Mouse (Mus musculus) kidney, embryonic 16.5 days (tissue): ENCODE measurements around the gene Jph3. TPM values are rescaled to one million over a fixed set of nuclear protein-coding genes. Genes with fewer than 3 reads are reported as not detected.
A peak's percentile ranks its signal among the peaks of the same experiment; 100 is the strongest.

Experiments
- ATAC-seq: fragments of 200-750 bp; cut with Nextera tagmentation; 2 replicates; pipeline ENCODE4 v1.8.0; 2017; ENCODE audit warnings: moderate TSS enrichment; ENCODE audit not compliant: low FRiP score, low TSS enrichment
- H3K27ac ChIP-seq: fragments of 300-500 bp; sonication (generic); 2 replicates; pipeline ENCODE4 v1.5.1; 2014; ENCODE audit warnings: low read length
- H3K27me3 ChIP-seq: fragments of 300-500 bp; sonication (generic); 2 replicates; pipeline ENCODE4 v1.6.1; 2014; ENCODE audit warnings: low read length, control low read depth, mixed read lengths; ENCODE audit not compliant: insufficient read depth
- H3K36me3 ChIP-seq: fragments of 300-500 bp; sonication (generic); 2 replicates; pipeline ENCODE4 v1.6.1; 2014; ENCODE audit warnings: low read length, control low read depth, mixed read lengths; ENCODE audit not compliant: insufficient read depth
- H3K4me1 ChIP-seq: fragments of 300-500 bp; sonication (generic); 2 replicates; pipeline ENCODE4 v1.6.1; 2014; ENCODE audit warnings: low read length, control low read depth, mixed read lengths; ENCODE audit not compliant: insufficient read depth
- H3K4me2 ChIP-seq: fragments of 300-500 bp; sonication (generic); replicated peaks from 2 replicates; pipeline ENCODE4 v1.6.1; 2014; ENCODE audit warnings: low read depth, low read length
- H3K4me3 ChIP-seq: fragments of 300-500 bp; sonication (generic); 2 replicates; pipeline ENCODE4 v1.5.1; 2014; ENCODE audit warnings: mild to moderate bottlenecking, low read length
- H3K9ac ChIP-seq: fragments of 300-500 bp; sonication (generic); replicated peaks from 2 replicates; pipeline ENCODE4 v1.6.1; 2014; ENCODE audit warnings: low read length
- H3K9me3 ChIP-seq: fragments of 300-500 bp; sonication (generic); 2 replicates; pipeline ENCODE4 v1.6.1; 2016; ENCODE audit warnings: low read length, control low read depth
- WGBS: fragments of 180-500 bp; shearing (Covaris S2); extraction: QIAGEN DNeasy Blood & Tissue Kit; methylation state at CpG from one replicate; pipeline ENCODE4 v1.1.7; 2014; 5-methylcytosine and 5-hydroxymethylcytosine counted together
- polyA plus RNA-seq: library from polyadenylated mRNA; unstranded; fragments of >200 nt; fragmentation: Nextera tagmentation; extraction: Ambion mirVana; gene quantifications from 2 replicates; pipeline ENCODE4 v1.2.1, GENCODE M21; 2015

Gene Jph3
- polyA plus RNA-seq, 1 experiment from 2014 or later = 0.65 TPM

DNA sequence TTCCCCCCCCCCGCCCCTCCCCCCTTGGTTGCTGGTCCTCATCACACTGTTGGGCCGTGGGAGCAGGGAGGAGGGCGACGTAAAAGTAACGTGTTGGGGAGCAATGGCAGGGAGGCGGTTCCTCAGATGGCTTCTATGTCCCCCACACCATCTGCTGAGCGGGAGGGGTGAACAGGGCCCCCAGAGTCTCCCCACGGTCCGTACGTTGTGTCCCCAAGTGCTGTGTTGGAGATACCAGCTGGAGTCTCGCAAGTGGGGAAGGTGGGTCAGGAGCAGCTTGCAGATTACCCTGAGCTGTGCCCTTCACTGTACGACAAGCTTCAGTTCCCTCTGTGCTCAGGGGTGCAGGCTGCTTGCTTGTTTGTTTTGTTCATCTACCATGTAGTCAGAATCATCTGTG is 5.6 kb upstream of the Jph3 start:
- WGBS = 67% methylated on average over 12 of the region's 12 CpGs
- no peak overlapping the region for H3K4me3 ChIP-seq
- ATAC-seq = no peak
- peaks cover 15% of the 10 kb centered on the region for H3K27me3 ChIP-seq
- no peak overlapping the region for H3K9ac ChIP-seq
- H3K4me2 ChIP-seq = no peak overlapping the region
- no peak overlapping the region for H3K27ac ChIP-seq
- H3K9me3 ChIP-seq = no peaks in the 10 kb centered on the region
- no peaks in the 10 kb centered on the region for H3K36me3 ChIP-seq
- no peaks in the 10 kb centered on the region for H3K4me1 ChIP-seq

DNA sequence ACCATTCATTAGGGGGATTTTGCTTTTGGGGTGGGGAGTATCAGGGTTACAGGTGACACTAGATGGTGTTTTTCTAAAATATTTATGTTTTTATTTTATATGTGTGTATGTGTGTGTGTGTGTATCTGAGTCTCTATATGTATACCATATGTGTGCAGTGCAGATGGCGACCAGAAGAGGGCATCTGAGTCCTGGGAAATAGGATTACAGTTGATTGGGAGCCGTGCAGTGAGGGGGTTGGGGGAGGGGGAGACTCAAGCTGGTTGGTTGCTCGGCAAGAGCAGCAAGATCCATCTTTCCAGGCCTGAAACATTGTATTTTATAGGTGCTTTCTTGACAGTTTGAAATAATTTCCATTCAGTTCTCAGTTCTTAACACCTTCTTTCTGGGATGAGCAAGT is 2.3 kb upstream of the Jph3 start:
- peaks cover 48% of the 10 kb centered on the region for H3K27me3 ChIP-seq
- H3K9ac ChIP-seq = no peak overlapping the region
- no peaks in the 10 kb centered on the region for H3K36me3 ChIP-seq
- H3K27ac ChIP-seq = no peak overlapping the region
- ATAC-seq = no peak
- H3K4me1 ChIP-seq = peaks cover 12% of the 10 kb centered on the region; the same call in 1 of the 2 replicates
- no peak overlapping the region for H3K4me3 ChIP-seq
- H3K9me3 ChIP-seq = no peaks in the 10 kb centered on the region
- no peak overlapping the region for H3K4me2 ChIP-seq
- 56% methylated on average over 3 of the region's 3 CpGs for WGBS

DNA sequence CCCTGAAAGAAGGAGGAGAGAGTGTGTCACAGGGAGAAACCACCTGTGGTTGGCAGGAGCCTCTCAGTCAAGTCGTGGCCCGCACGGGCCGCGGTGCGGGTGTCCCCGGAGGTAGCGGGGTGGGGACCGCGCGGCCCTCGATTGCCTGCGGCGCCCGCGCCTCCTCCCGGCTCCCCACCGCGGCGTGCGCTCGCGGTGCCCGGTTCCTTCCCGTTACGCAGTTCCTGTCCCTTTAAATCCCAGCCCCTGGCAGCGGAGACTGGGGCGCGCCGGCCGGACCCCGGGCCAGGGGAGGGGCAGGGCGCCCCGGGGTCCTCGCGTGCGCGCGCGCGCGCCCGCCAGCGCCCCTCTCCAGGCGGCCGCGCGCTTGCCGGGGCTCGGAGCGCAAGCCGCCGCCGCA is 331 bp downstream of the Jph3 start:
- Histone ChIP-seq H3K9ac (no peak overlapping the region), H3K27me3 (peaks cover 67% of the 10 kb centered on the region), H3K36me3 (no peaks in the 10 kb centered on the region), H3K4me2 (peak overlapping the region; percentile 85), H3K4me3 (peak overlapping the region; percentile 51), H3K9me3 (no peaks in the 10 kb centered on the region), H3K27ac (no peak overlapping the region), H3K4me1 (peaks cover 12% of the 10 kb centered on the region; the same call in 1 of the 2 replicates)
- ATAC-seq = no peak
- under 1% methylated on average over 50 of the region's 54 CpGs for WGBS

DNA sequence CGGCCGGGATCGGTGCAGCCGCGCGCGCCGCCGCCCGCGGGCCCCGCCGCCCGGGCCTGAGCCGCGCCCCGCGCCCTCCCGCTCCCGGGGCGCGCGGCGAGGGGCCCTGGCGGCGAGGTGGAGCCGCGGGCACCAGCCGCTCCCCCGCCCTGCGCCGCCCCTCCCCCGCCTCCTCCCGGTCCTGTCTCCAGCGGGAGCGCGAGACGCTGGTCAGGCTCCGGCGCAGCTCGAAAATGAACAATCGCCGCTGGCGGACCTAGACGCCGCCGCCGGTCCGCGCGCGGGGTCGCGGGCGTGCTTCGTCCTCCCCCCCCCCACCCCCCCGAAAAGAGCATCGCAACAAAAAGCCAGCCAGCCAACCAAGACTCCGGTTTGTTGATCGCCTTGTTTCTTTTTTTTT is 747 bp downstream of the Jph3 start:
- under 1% methylated on average over 41 of the region's 60 CpGs for WGBS
- peak overlapping the region; percentile 85 for H3K4me2 ChIP-seq
- H3K36me3 ChIP-seq = no peaks in the 10 kb centered on the region
- no peaks in the 10 kb centered on the region for H3K9me3 ChIP-seq
- peaks cover 67% of the 10 kb centered on the region for H3K27me3 ChIP-seq
- no peak overlapping the region for H3K9ac ChIP-seq
- peak overlapping the region; percentile 51 for H3K4me3 ChIP-seq
- H3K4me1 ChIP-seq = peaks cover 12% of the 10 kb centered on the region; the same call in 1 of the 2 replicates
- no peak overlapping the region for H3K27ac ChIP-seq
- no peak for ATAC-seq

DNA sequence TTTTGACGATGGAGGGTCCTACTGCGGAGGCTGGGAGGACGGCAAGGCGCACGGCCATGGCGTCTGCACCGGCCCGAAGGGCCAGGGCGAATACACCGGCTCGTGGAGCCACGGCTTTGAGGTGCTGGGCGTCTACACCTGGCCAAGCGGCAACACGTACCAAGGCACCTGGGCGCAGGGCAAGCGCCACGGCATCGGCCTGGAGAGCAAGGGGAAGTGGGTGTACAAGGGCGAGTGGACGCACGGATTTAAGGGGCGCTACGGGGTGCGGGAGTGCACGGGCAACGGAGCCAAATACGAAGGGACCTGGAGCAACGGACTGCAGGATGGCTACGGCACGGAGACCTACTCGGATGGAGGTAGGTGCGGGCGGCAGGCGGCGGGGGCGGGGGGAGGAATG is 1.2 kb downstream of the Jph3 start:
- H3K9ac ChIP-seq = no peak overlapping the region
- peak overlapping the region; percentile 85 for H3K4me2 ChIP-seq
- H3K4me1 ChIP-seq = peaks cover 12% of the 10 kb centered on the region; the same call in 1 of the 2 replicates
- no peak overlapping the region for H3K27ac ChIP-seq
- 2% methylated on average over 35 of the region's 37 CpGs for WGBS
- no peaks in the 10 kb centered on the region for H3K36me3 ChIP-seq
- peak overlapping the region; percentile 51 for H3K4me3 ChIP-seq
- no peak for ATAC-seq
- H3K9me3 ChIP-seq = no peaks in the 10 kb centered on the region
- H3K27me3 ChIP-seq = peaks cover 67% of the 10 kb centered on the region

DNA sequence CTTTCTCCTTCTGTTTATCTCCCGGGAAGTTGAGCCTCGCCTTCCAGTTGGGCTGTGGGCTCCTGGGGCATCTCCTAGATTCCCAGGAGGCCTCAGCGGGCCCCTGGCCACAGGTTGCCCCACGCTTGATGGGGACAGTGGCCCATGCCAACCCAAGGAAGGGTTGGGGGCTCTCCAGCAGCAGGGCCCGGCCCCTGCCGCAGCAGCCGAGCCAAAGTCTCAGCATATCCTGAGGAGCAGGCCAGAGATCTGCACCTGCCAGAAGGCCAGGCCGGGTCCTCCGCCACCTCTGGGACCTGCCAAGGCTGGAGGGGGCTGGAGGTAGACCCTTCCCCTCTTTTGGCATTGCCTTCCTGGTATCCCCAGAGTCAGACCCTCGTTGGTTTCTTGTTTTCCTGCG is 1.6 kb downstream of the Jph3 start:
- Histone ChIP-seq H3K27me3 (peaks cover 67% of the 10 kb centered on the region), H3K4me1 (peaks cover 12% of the 10 kb centered on the region; the same call in 1 of the 2 replicates), H3K4me2 (0 out of 2 replicates have a peak overlapping the region, but pooled peaks have one; percentile 85), H3K4me3 (peak overlapping the region; percentile 51), H3K9me3 (no peaks in the 10 kb centered on the region), H3K36me3 (no peaks in the 10 kb centered on the region), H3K27ac (no peak overlapping the region), H3K9ac (no peak overlapping the region)
- 2% methylated on average over 11 of the region's 11 CpGs for WGBS
- ATAC-seq = no peak

DNA sequence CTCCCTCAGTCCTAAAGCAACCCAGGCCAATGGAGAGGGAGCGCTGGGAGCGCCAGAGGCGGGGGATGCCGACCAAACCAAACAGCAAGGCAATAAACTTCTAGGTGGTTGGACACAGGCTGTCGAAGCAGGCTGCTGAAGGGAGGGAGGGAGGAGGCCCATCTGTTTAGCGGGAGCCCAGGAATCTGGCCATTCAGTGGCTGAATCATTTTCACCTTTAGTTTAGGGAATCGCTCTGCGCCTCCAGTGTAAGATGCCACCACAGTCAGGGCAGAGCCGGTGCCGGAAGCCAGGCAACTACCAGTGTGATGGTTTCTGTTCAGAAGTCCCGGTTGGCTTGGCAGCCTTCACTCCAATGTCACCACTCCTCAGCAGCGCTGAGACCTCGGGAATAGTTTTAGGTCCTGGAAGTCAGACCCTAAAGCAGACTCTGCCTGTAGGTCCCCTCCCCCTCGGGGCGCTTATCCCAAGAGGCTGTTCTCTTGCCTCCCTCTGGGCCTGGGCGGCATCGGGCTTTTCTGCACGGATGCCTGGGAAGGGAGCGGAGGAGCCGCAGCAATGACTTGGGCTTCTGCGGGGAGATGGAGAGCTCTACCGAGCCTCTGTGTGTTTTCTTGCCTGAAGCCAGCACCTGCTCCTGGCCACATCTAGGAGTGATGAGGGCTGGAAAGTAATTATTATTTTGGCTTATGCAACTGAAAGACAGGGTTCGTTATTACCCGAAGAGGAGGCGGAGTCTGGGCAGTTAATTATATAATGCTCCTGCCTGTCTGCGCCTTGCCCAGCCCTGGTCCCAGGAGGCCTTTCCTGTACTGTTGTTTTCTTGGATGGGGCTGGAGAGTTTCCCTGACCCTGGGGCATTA is 2.3 kb downstream of the Jph3 start:
- H3K9ac ChIP-seq = no peak overlapping the region
- no peak overlapping the region for H3K4me3 ChIP-seq
- ATAC-seq = 0 out of 2 replicates have a peak, but pooled peaks have one; percentile 29
- H3K4me1 ChIP-seq = peaks cover 12% of the 10 kb centered on the region; the same call in 1 of the 2 replicates
- no peaks in the 10 kb centered on the region for H3K36me3 ChIP-seq
- H3K9me3 ChIP-seq = no peaks in the 10 kb centered on the region
- peaks cover 67% of the 10 kb centered on the region for H3K27me3 ChIP-seq
- H3K4me2 ChIP-seq = no peak overlapping the region
- no peak overlapping the region for H3K27ac ChIP-seq
- WGBS = 3% methylated on average over 26 of the region's 26 CpGs

DNA sequence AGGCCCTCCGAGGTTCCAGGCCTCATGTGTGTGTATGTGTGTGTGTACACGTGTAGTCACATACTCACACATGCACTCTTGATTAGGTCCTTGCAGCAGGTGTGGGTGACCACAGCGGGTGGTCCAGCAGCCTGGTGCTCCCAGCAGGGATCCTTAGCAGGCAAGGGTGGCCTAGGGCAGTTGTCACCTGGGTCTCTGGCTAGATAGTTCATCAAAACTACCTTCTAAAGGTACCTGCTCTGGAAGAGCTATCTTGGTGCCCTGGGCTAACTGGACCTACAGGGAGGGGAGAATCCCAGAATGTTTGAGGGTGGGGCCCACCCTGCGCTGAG is 2.9 kb downstream of the Jph3 start:
- Histone ChIP-seq H3K27ac (no peak overlapping the region), H3K4me2 (no peak overlapping the region), H3K4me1 (peaks cover 12% of the 10 kb centered on the region; the same call in 1 of the 2 replicates), H3K9ac (no peak overlapping the region), H3K27me3 (peaks cover 67% of the 10 kb centered on the region), H3K4me3 (no peak overlapping the region), H3K9me3 (no peaks in the 10 kb centered on the region), H3K36me3 (no peaks in the 10 kb centered on the region)
- 51% methylated on average over 4 of the region's 4 CpGs for WGBS
- no peak for ATAC-seq

DNA sequence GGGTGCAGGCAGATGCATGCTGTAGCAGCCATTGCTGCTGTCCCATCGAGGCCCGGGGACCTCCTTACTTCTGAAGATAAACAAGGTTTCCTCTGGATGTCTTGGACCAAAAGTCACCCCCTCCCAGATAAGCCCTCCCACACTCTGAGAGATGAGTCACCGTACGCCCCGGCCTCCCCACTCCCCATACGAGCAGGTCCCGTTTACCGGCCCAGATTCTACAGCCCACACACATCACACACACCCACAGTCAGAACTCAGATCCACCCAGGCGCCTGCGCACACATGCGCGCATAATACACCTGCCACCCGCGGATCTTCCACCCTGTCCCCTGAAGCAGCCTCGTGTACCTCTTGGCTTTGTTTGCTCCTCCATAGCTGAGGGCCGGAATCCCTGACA is 4.8 kb downstream of the Jph3 start:
- H3K9me3 ChIP-seq = no peaks in the 10 kb centered on the region
- no peaks in the 10 kb centered on the region for H3K36me3 ChIP-seq
- H3K27ac ChIP-seq = no peak overlapping the region
- no peak for ATAC-seq
- H3K27me3 ChIP-seq = peaks cover 49% of the 10 kb centered on the region
- H3K4me1 ChIP-seq = peaks cover 12% of the 10 kb centered on the region; the same call in 1 of the 2 replicates
- 85% methylated on average over 16 of the region's 16 CpGs for WGBS
- H3K9ac ChIP-seq = no peak overlapping the region
- H3K4me3 ChIP-seq = no peak overlapping the region
- no peak overlapping the region for H3K4me2 ChIP-seq

DNA sequence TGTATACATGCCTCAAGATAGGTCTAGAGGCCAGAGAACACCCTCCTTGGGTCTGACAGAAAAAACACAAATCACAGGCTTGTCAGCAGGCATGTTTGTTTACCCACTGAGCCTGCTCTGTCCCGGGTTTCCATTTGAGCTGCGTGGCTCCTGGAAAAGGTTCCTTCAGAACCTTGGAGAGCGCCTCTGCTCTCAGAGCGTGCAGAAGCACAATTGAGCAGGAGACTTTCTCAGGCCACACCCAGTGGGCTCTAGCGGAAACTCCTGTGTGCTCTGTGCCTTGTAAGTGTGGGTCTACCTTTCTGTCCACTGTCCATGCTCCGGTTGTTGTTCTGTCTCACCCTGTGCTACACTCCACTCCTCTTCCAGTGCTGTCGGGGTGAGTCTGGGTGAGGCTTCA is 6.8 kb downstream of the Jph3 start:
- Histone ChIP-seq H3K4me1 (peaks cover 4% of the 10 kb centered on the region; the same call in 1 of the 2 replicates), H3K27ac (no peak overlapping the region), H3K4me3 (no peak overlapping the region), H3K9ac (no peak overlapping the region), H3K27me3 (peaks cover 29% of the 10 kb centered on the region), H3K9me3 (no peaks in the 10 kb centered on the region), H3K4me2 (no peak overlapping the region), H3K36me3 (no peaks in the 10 kb centered on the region)
- 11% methylated on average over 7 of the region's 7 CpGs for WGBS
- ATAC-seq = no peak
